Mouse (Mus musculus) MEL (cell line): ENCODE results near the gene Cyb5rl. TPM values are rescaled to one million over a fixed set of nuclear protein-coding genes. Genes with fewer than 3 reads are reported as not detected.

Experiments
- DNase-seq: peaks from one replicate; pipeline ENCODE4 v3.0.0; 2011; ENCODE audit warnings: low read depth, low spot score
- H3K27ac ChIP-seq: 2 replicates; pipeline ENCODE4 v1.5.1; 2012; ENCODE audit warnings: low read depth, mild to moderate bottlenecking, control low read depth, low read length, moderate library complexity; ENCODE audit not compliant: control insufficient read depth
- H3K27me3 ChIP-seq, 2 experiments: fragments of 150-350 bp in 1 of 2; sonication (generic) in 1 of 2; 2 replicates each; pipeline ENCODE4 v1.6.1; 2012; ENCODE audit warnings: low read length in 2 of 2, mild to moderate bottlenecking in 2 of 2, improper control_type of control experiment in 1 of 2, moderate library complexity in 1 of 2; ENCODE audit not compliant: insufficient read depth in 2 of 2, control insufficient read depth in 1 of 2
- H3K36me3 ChIP-seq, 2 experiments: 2 replicates each; pipeline ENCODE4 v1.6.1; 2012 to 2014; ENCODE audit warnings: low read length in 2 of 2, improper control_type of control experiment in 1 of 2, inconsistent platforms in 1 of 2, mild to moderate bottlenecking in 1 of 2; ENCODE audit not compliant: insufficient read depth in 2 of 2, control insufficient read depth in 1 of 2
- H3K4me1 ChIP-seq, 2 experiments: fragments of 150-350 bp in 1 of 2; sonication (generic) in 1 of 2; 2 replicates each; pipeline ENCODE4 v1.6.1; 2012; ENCODE audit warnings: low read length in 2 of 2, improper control_type of control experiment in 1 of 2, mild to moderate bottlenecking in 1 of 2; ENCODE audit not compliant: insufficient read depth in 2 of 2, control insufficient read depth in 1 of 2
- H3K4me3 ChIP-seq, 2 experiments: fragments of 150-350 bp in 1 of 2; sonication (generic) in 1 of 2; 2 replicates each; pipeline ENCODE4 v1.5.1; 2012; ENCODE audit warnings: low read depth in 2 of 2, low read length in 2 of 2, mild to moderate bottlenecking in 2 of 2, moderate library complexity in 2 of 2, control low read depth in 1 of 2, improper control_type of control experiment in 1 of 2; ENCODE audit not compliant: control insufficient read depth in 1 of 2, insufficient read depth in 1 of 2
- H3K79me2 ChIP-seq: 2 replicates; pipeline ENCODE4 v1.6.1; 2012; ENCODE audit warnings: mild to moderate bottlenecking, low read length, moderate library complexity; ENCODE audit not compliant: control insufficient read depth, poor library complexity, insufficient read depth
- H3K9ac ChIP-seq: 2 replicates; pipeline ENCODE4 v1.6.1; 2012; ENCODE audit warnings: low read depth, mild to moderate bottlenecking, control low read depth, low read length, moderate library complexity; ENCODE audit not compliant: control insufficient read depth, poor library complexity, severe bottlenecking
- H3K9me3 ChIP-seq: fragments of 150-350 bp; sonication (generic); replicated peaks from 2 replicates; pipeline ENCODE4 v1.6.1; 2012; ENCODE audit warnings: mild to moderate bottlenecking, low read length, improper control_type of control experiment, moderate library complexity; ENCODE audit not compliant: insufficient read depth
- BHLHE40 ChIP-seq: IDR thresholded peaks from 2 replicates; pipeline ENCODE4 v1.6.1; 2012; ENCODE audit warnings: low read depth, mild to moderate bottlenecking, inconsistent platforms, low read length, improper control_type of control experiment, borderline replicate concordance
- CHD1 ChIP-seq: IDR thresholded peaks from 2 replicates; pipeline ENCODE4 v1.6.1; 2012; ENCODE audit warnings: low read depth, mild to moderate bottlenecking, inconsistent platforms, low read length, improper control_type of control experiment
- CTCF ChIP-seq, 3 experiments: IDR thresholded peaks in 2 of 3; conservative IDR thresholded peaks in 1 of 3; 2 replicates each; pipeline ENCODE4 v1.5.1; 2011 to 2012; ENCODE audit warnings: low read length in 3 of 3, low read depth in 2 of 3, mild to moderate bottlenecking in 2 of 3, improper control_type of control experiment in 1 of 3, inconsistent platforms in 1 of 3, mixed read lengths in 1 of 3, moderate library complexity in 1 of 3; ENCODE audit not compliant: control insufficient read depth in 1 of 3, insufficient read depth in 1 of 3, poor library complexity in 1 of 3, severe bottlenecking in 1 of 3
- GABPA ChIP-seq: IDR thresholded peaks from 2 replicates; pipeline ENCODE4 v1.6.1; 2012; ENCODE audit warnings: low read depth, mild to moderate bottlenecking, inconsistent platforms, low read length, improper control_type of control experiment, moderate library complexity
- JUND ChIP-seq: IDR thresholded peaks from 2 replicates; pipeline ENCODE4 v1.6.1; 2011; ENCODE audit warnings: low read depth, mild to moderate bottlenecking, improper control_type of control experiment, low read length
- KAT2A ChIP-seq: conservative IDR thresholded peaks from 2 replicates; pipeline ENCODE4 v1.6.1; 2012; ENCODE audit warnings: low read depth, low read length, improper control_type of control experiment, inconsistent platforms
- MAX ChIP-seq: IDR thresholded peaks from 2 replicates; pipeline ENCODE4 v1.6.1; 2011; ENCODE audit warnings: low read length, improper control_type of control experiment
- MAZ ChIP-seq: IDR thresholded peaks from 2 replicates; pipeline ENCODE4 v1.6.1; 2012; ENCODE audit warnings: low read depth, mild to moderate bottlenecking, inconsistent platforms, low read length, improper control_type of control experiment
- MEF2A ChIP-seq: IDR thresholded peaks from 2 replicates; pipeline ENCODE4 v1.6.1; 2014; ENCODE audit warnings: low read depth, mild to moderate bottlenecking, inconsistent platforms, low read length, improper control_type of control experiment; ENCODE audit not compliant: poor library complexity, insufficient replicate concordance, severe bottlenecking; ENCODE audit errors: extremely low read depth
- MXI1 ChIP-seq: IDR thresholded peaks from 2 replicates; pipeline ENCODE4 v1.6.1; 2011; ENCODE audit warnings: mild to moderate bottlenecking, low read depth, low read length, improper control_type of control experiment
- MYB ChIP-seq: IDR thresholded peaks from 2 replicates; pipeline ENCODE4 v1.6.1; 2011; ENCODE audit warnings: mild to moderate bottlenecking, low read depth, low read length, improper control_type of control experiment
- MYC ChIP-seq: IDR thresholded peaks from 2 replicates; pipeline ENCODE4 v1.6.1; 2011; ENCODE audit warnings: low read depth, mild to moderate bottlenecking, low read length, improper control_type of control experiment, moderate library complexity
- NELFE ChIP-seq: IDR thresholded peaks from 2 replicates; pipeline ENCODE4 v1.6.1; 2011; ENCODE audit warnings: low read depth, low read length, improper control_type of control experiment
- RAD21 ChIP-seq: IDR thresholded peaks from 2 replicates; pipeline ENCODE4 v1.6.1; 2011; ENCODE audit warnings: mild to moderate bottlenecking, low read depth, low read length, improper control_type of control experiment
- SIN3A ChIP-seq: IDR thresholded peaks from 2 replicates; pipeline ENCODE4 v1.6.1; 2012; ENCODE audit warnings: low read length, improper control_type of control experiment, inconsistent platforms
- TAL1 ChIP-seq: IDR thresholded peaks from 2 replicates; pipeline ENCODE4 v1.6.1; 2012; ENCODE audit warnings: mild to moderate bottlenecking, inconsistent platforms, low read length, moderate library complexity, mixed read lengths
- TBP ChIP-seq: IDR thresholded peaks from 2 replicates; pipeline ENCODE4 v1.8.0; 2011; ENCODE audit warnings: low read depth, low read length, improper control_type of control experiment
- ZMIZ1 ChIP-seq: IDR thresholded peaks from 2 replicates; pipeline ENCODE4 v1.6.1; 2012; ENCODE audit warnings: low read depth, mild to moderate bottlenecking, inconsistent platforms, low read length, improper control_type of control experiment, moderate library complexity
- polyA plus RNA-seq, 2 experiments: library from polyadenylated mRNA; stranded (reverse) in 1 of 2; unstranded in 1 of 2; fragments of >175 nt in 1 of 2; fragments of >200 nt in 1 of 2; gene quantifications; 2 replicates each; pipeline versions ENCODE4 v1.2.1 to v1.2.4; 2012; ENCODE audit warnings: low replicate concordance in 2 of 2, low read depth in 1 of 2; ENCODE audit not compliant: insufficient read length in 2 of 2, insufficient read depth in 1 of 2, missing spikeins in 1 of 2
- total RNA-seq: library from RNA; depleted of rRNA; stranded (reverse); fragments of 300-350 nt; gene quantifications from 2 replicates; pipeline ENCODE4 v1.2.3, GENCODE M21; 2012

The Cyb5rl gene
- total and polyA plus RNA-seq, 3 experiments, result 8.5 to 9.3 TPM; not detected in 1

- Histone ChIP-seq H3K27me3 (no peaks in the 10 kb centered on the region), H3K36me3 (peaks cover 0 to 3% of the 10 kb centered on the region in 2 experiments; a peak in 2 of 4 replicates), H3K9ac (no peak overlapping the region), H3K9me3 (no peaks in the 10 kb centered on the region), H3K79me2 (no peaks in the 10 kb centered on the region), H3K4me1 (peaks cover 0 to 12% of the 10 kb centered on the region in 2 experiments; a peak in 1 of 4 replicates), H3K4me3 (no peak overlapping the region), H3K27ac (no peak overlapping the region)
- no peak for DNase-seq
- TF ChIP-seq SIN3A (no peak), MAZ (no peak), BHLHE40 (no peak), JUND (no peak)
Observed at GRCm38 (mm10) chr4:107079716-107080115, 12.9 kb downstream of the Cyb5rl start.

- no peak overlapping the region for H3K4me3 ChIP-seq
- H3K36me3 ChIP-seq, result peaks cover 0 to 3% of the 10 kb centered on the region in 2 experiments; a peak in 2 of 4 replicates
- no peaks in the 10 kb centered on the region for H3K9me3 ChIP-seq
- H3K27ac ChIP-seq, result no peak overlapping the region
- H3K79me2 ChIP-seq, result no peaks in the 10 kb centered on the region
- peaks cover 0 to 15% of the 10 kb centered on the region in 2 experiments; a peak in 1 of 4 replicates for H3K4me1 ChIP-seq
- H3K27me3 ChIP-seq, result no peaks in the 10 kb centered on the region
- no peak overlapping the region for H3K9ac ChIP-seq
- TF ChIP-seq BHLHE40 (no peak), GABPA (no peak), ZMIZ1 (no peak), MXI1 (no peak), MEF2A (no peak), RAD21 (no peak), MAX (no peak), CTCF (IDR thresholded peaks at IDR 0.05 in 2 of 3, conservative IDR thresholded peaks at IDR 0.05 in 1 of 3; ENCODE audit: control insufficient read depth in 1 of 3, insufficient read depth in 1 of 3, low read depth in 2 of 3, low read length in 3 of 3, poor library complexity in 1 of 3, severe bottlenecking in 1 of 3) (no peak), MYB (no peak), KAT2A (no peak), CHD1 (no peak), TAL1 (no peak), MYC (no peak), NELFE (no peak), SIN3A (no peak), TBP (no peak)
- TF ChIP-seq, all 39 proteins: peak for 0
- DNase-seq, result no peak
Observed at GRCm38 (mm10) chr4:107082185-107082584, 15.4 kb downstream of the Cyb5rl start.
